Mouse (Mus musculus): ENCODE data around the gene Ptx4.

DNA sequence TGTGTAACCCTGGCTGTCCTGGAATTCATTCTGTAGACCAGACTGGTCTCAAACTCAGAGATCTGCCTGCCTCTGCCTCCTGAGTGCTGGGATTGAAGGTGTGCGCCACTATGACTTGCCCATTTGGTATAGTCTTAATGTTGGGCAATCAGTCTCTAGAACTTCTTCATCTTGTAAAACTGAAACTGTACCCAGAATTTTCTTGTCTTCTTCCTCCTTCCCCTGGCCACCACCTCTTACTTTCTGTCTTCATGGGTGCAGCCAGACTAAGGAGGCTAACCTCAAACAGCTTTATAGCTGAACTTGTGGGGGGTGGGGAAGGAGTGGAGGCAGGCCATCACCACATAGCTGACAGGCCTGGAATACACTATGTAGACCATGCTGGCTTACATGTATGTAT, 18.2 kb downstream of the Ptx4 start:
- no peak for TF ChIP-seq POLR2A (IDR thresholded peaks at IDR 0.05; ENCODE audit: extremely low read depth, insufficient read depth, low read length)
- TF ChIP-seq CTCF (IDR thresholded peaks at IDR 0.05; ENCODE audit: extremely low read depth, insufficient read depth, low read length), result no peak
